Comparison of ENCODE assay signal across 9 mouse cellular contexts in the genomic region with DNA sequence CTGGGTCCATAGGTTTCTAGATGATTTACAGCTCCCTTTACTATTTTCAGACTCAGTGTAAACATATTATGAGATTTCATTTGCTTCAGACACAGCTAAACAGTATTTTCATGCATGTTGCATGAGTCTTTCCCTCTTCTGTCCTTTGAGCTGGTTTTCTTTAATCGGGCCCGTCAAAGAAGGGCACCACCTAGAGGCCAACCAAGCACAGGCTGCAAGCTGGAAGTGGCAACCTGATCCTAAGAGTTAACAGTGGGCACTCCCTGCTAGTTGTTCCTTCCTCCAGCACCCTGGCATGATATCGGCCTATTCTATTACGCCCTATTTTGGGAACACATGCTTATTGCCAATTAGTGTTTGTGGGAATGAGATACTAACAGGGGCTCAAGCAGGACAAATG. TPM values are rescaled to one million over a fixed set of nuclear protein-coding genes. Genes with fewer than 3 reads are reported as not detected.
DNase-seq lines count a peak whose midpoint lies in the region; ATAC-seq and TF ChIP-seq lines count a peak whose summit lies in the region.
"Had no signal": no experiment of that assay in that cellular context is flagged by ENCODE, and none has a peak within 500 bp of the region (broad histone marks: within the 10 kb centered on the region; RNA-seq: fewer than 3 reads in every experiment).

No protein-coding gene starts in this region.

- H3K27ac ChIP-seq in forebrain, postnatal 0 days (ENCODE audit: low read depth, low read length): no peak overlapping the region
- 0 out of 2 replicates have a peak overlapping the region, but pooled peaks have one; percentile 43 for H3K27ac ChIP-seq in liver, embryonic 12.5 days

- no peak overlapping the region for H3K4me3 ChIP-seq in forebrain, postnatal 0 days (ENCODE audit: low read depth, low read length)
- H3K4me3 ChIP-seq in liver, embryonic 12.5 days: no peak overlapping the region

- no peaks in the 10 kb centered on the region for H3K27me3 ChIP-seq in forebrain, postnatal 0 days (ENCODE audit: insufficient read depth, low read length)
- H3K27me3 ChIP-seq in liver, embryonic 12.5 days (replicated peaks): no peaks in the 10 kb centered on the region

- H3K9me3 ChIP-seq in forebrain, postnatal 0 days (ENCODE audit: low read length): no peaks in the 10 kb centered on the region
- no peaks in the 10 kb centered on the region for H3K9me3 ChIP-seq in liver, embryonic 12.5 days (replicated peaks)

- no peak for ATAC-seq in forebrain, postnatal 0 days
- ATAC-seq in liver, embryonic 12.5 days: peak; percentile 56; the same call in 1 of the 2 replicates
- ATAC-seq in neutrophil, adult 5-6 weeks (ENCODE audit: extremely low read depth, insufficient number of reproducible peaks, low FRiP score, poor library complexity, severe bottlenecking): peak; percentile 74; the same call in 1 of the 2 replicates

- TF ChIP-seq CTCF in forebrain, postnatal 0 days (IDR thresholded peaks at IDR 0.05; ENCODE audit: low read depth): peak; percentile 68

- H3K36me3 ChIP-seq in forebrain, postnatal 0 days (ENCODE audit: insufficient read depth): no peaks in the 10 kb centered on the region
- no peaks in the 10 kb centered on the region for H3K36me3 ChIP-seq in liver, embryonic 12.5 days

- H3K4me2 ChIP-seq in forebrain, postnatal 0 days (ENCODE audit: low read depth): no peak overlapping the region
- no peak overlapping the region for H3K4me2 ChIP-seq in liver, embryonic 12.5 days

- H3K9ac ChIP-seq in forebrain, postnatal 0 days: no peak overlapping the region
- no peak overlapping the region for H3K9ac ChIP-seq in liver, embryonic 12.5 days

- H3K4me1 ChIP-seq in forebrain, postnatal 0 days (ENCODE audit: insufficient read depth): no peaks in the 10 kb centered on the region
- H3K4me1 ChIP-seq in liver, embryonic 12.5 days: peaks cover 27% of the 10 kb centered on the region

- 33% methylated on average over 4 of the region's 4 CpGs for WGBS in forebrain, postnatal 0 days
- WGBS in liver, embryonic 12.5 days (ENCODE audit: insufficient replicate concordance): 33% methylated on average over 4 of the region's 4 CpGs

- peak; percentile 13 to 31 for DNase-seq in urinary bladder, adult 18-20 months (ENCODE audit: low spot score in 2 of 2)
- no peak for DNase-seq in urinary bladder, postnatal 10 days (ENCODE audit: low spot score)
- peak; percentile 24 for DNase-seq in adrenal gland, adult 8-10 months
- DNase-seq in forebrain, postnatal 0 days: no peak
- DNase-seq in kidney, adult 18-20 months: peak; percentile 61
- peak; percentile 69 for DNase-seq in thymus, postnatal 4 days

RNA-seq across cellular contexts. Expression of a gene that starts 8.2 kb away (rescaled TPM):
- total RNA-seq in adrenal gland, adult 8-10 months (2022): not detected
- total RNA-seq in forebrain, postnatal 0 days (2014; rRNA removed): not detected in 2 replicates
- not detected in 2 replicates for polyA plus RNA-seq in forebrain, postnatal 0 days (2015; fragmentation: Nextera tagmentation; extraction: Ambion mirVana)
- polyA plus RNA-seq in liver, embryonic 12.5 days (2016; fragmentation: Nextera tagmentation; extraction: Ambion mirVana): not detected in 2 replicates
- total RNA-seq in neutrophil, adult 5-6 weeks (2017): not detected in 2 replicates
- total RNA-seq: gastrocnemius, adult 8-10 months had no signal

RNA-seq across cellular contexts. Expression of a gene that starts 43.6 kb away (rescaled TPM):
- total RNA-seq in adrenal gland, adult 8-10 months (2022): not detected
- total RNA-seq in forebrain, postnatal 0 days (2014; rRNA removed): not detected in 2 replicates
- polyA plus RNA-seq in forebrain, postnatal 0 days (2015; fragmentation: Nextera tagmentation; extraction: Ambion mirVana): not detected in 2 replicates
- not detected in 2 replicates for polyA plus RNA-seq in liver, embryonic 12.5 days (2016; fragmentation: Nextera tagmentation; extraction: Ambion mirVana)
- not detected in 2 replicates for total RNA-seq in neutrophil, adult 5-6 weeks (2017)
- total RNA-seq: gastrocnemius, adult 8-10 months had no signal

RNA-seq across cellular contexts. Expression of a gene that starts 57.2 kb away (rescaled TPM):
- not detected for total RNA-seq in adrenal gland, adult 8-10 months (2022)
- total RNA-seq in forebrain, postnatal 0 days (2014; rRNA removed): not detected in 2 replicates
- polyA plus RNA-seq in forebrain, postnatal 0 days (2015; fragmentation: Nextera tagmentation; extraction: Ambion mirVana): not detected in 2 replicates
- not detected in 2 replicates for polyA plus RNA-seq in liver, embryonic 12.5 days (2016; fragmentation: Nextera tagmentation; extraction: Ambion mirVana)
- total RNA-seq in neutrophil, adult 5-6 weeks (2017): not detected in 2 replicates
- total RNA-seq: gastrocnemius, adult 8-10 months had no signal

Comparison
In these comparisons a context has a peak if more than half of its experiments do, and no peak if none do; other contexts are left out.
1. DNase-seq: peak in urinary bladder, adult 18-20 months (2 of 2), adrenal gland, adult 8-10 months (single experiment), kidney, adult 18-20 months (single experiment) and thymus, postnatal 4 days (single experiment); none in urinary bladder, postnatal 10 days (single experiment) and forebrain, postnatal 0 days (single experiment).